Mouse (Mus musculus) heart, embryonic 13.5 days (tissue): Measurements from ENCODE around the gene Atp2a2. TPM values are rescaled to one million over a fixed set of nuclear protein-coding genes. Genes with fewer than 3 reads are reported as not detected.
A peak's percentile ranks its signal among the peaks of the same experiment; 100 is the strongest.

Experiments
- ATAC-seq: fragments of 200-750 bp; cut with Nextera tagmentation; 2 replicates; pipeline ENCODE4 v1.8.0; 2017; ENCODE audit warnings: moderate TSS enrichment; ENCODE audit not compliant: insufficient number of reproducible peaks, low FRiP score, low TSS enrichment; ENCODE audit errors: extremely low read depth
- H3K27ac ChIP-seq: fragments of 300-500 bp; sonication (generic); replicated peaks from 2 replicates; pipeline ENCODE4 v1.5.1; 2015; ENCODE audit warnings: moderate library complexity, mild to moderate bottlenecking, inconsistent platforms
- H3K27me3 ChIP-seq: fragments of 300-500 bp; sonication (generic); replicated peaks from 2 replicates; pipeline ENCODE4 v1.6.1; 2015; ENCODE audit warnings: mild to moderate bottlenecking, inconsistent platforms
- H3K36me3 ChIP-seq: fragments of 300-500 bp; sonication (generic); 2 replicates; pipeline ENCODE4 v1.6.1; 2015; ENCODE audit warnings: mild to moderate bottlenecking, inconsistent platforms
- H3K4me1 ChIP-seq: fragments of 300-500 bp; sonication (generic); 2 replicates; pipeline ENCODE4 v1.6.1; 2015; ENCODE audit warnings: inconsistent platforms
- H3K4me2 ChIP-seq: fragments of 300-500 bp; sonication (generic); 2 replicates; pipeline ENCODE4 v1.6.1; 2015; ENCODE audit warnings: inconsistent platforms, mild to moderate bottlenecking, moderate library complexity
- H3K4me3 ChIP-seq: fragments of 300-500 bp; sonication (generic); 2 replicates; pipeline ENCODE4 v1.5.1; 2015; ENCODE audit warnings: moderate library complexity, mild to moderate bottlenecking, inconsistent platforms
- H3K9ac ChIP-seq: fragments of 300-500 bp; sonication (generic); 2 replicates; pipeline ENCODE4 v1.6.1; 2015; ENCODE audit warnings: inconsistent platforms, mild to moderate bottlenecking, moderate library complexity
- H3K9me3 ChIP-seq: fragments of 300-500 bp; sonication (generic); 2 replicates; pipeline ENCODE4 v1.6.1; 2016; ENCODE audit warnings: inconsistent platforms
- WGBS: fragments of 180-500 bp; shearing (Covaris S2); methylation state at CpG from one replicate; pipeline ENCODE4 v1.1.7; 2015; ENCODE audit warnings: mixed read lengths; 5-methylcytosine and 5-hydroxymethylcytosine counted together
- polyA plus RNA-seq: library from polyadenylated mRNA; unstranded; fragments of >200 nt; fragmentation: Nextera tagmentation; extraction: Ambion mirVana; gene quantifications from 2 replicates; pipeline ENCODE4 v1.2.1, GENCODE M21; 2015

Gene Atp2a2
- polyA plus RNA-seq, 1 experiment from 2014 or later: 227 TPM

- ATAC-seq: no peak
- 66% methylated on average over 7 of the region's 7 CpGs for WGBS
Observed at GRCm38 (mm10) chr5:122449946-122450345, 52.1 kb downstream of the Atp2a2 start.

GRCm38 (mm10) chr5:122448869-122449268, 53.2 kb downstream of the Atp2a2 start:
- Histone ChIP-seq H3K9me3 (no peaks in the 10 kb centered on the region), H3K4me3 (no peak overlapping the region), H3K27me3 (no peaks in the 10 kb centered on the region), H3K9ac (no peak overlapping the region), H3K36me3 (peaks cover 61% of the 10 kb centered on the region), H3K4me2 (no peak overlapping the region), H3K4me1 (peaks cover 26% of the 10 kb centered on the region), H3K27ac (no peak overlapping the region)
- 79% methylated on average over 5 of the region's 5 CpGs for WGBS
- ATAC-seq: no peak

More at GRCm38 (mm10) chr5:122449946-122450345, 52.1 kb downstream of the Atp2a2 start:
- Histone ChIP-seq H3K4me2 (no peak overlapping the region), H3K9me3 (no peaks in the 10 kb centered on the region), H3K27me3 (no peaks in the 10 kb centered on the region), H3K9ac (no peak overlapping the region), H3K4me1 (peaks cover 37% of the 10 kb centered on the region), H3K27ac (no peak overlapping the region), H3K36me3 (peaks cover 61% of the 10 kb centered on the region), H3K4me3 (no peak overlapping the region)

GRCm38 (mm10) chr5:122447857-122448256, 54.2 kb downstream of the Atp2a2 start:
- ATAC-seq: no peak
- H3K9ac ChIP-seq: no peak overlapping the region
- peaks cover 16% of the 10 kb centered on the region for H3K4me1 ChIP-seq
- H3K36me3 ChIP-seq: peaks cover 61% of the 10 kb centered on the region
- H3K4me2 ChIP-seq: no peak overlapping the region
- 86% methylated on average over 8 of the region's 8 CpGs for WGBS
- H3K27me3 ChIP-seq: no peaks in the 10 kb centered on the region
- H3K27ac ChIP-seq: no peak overlapping the region
- no peak overlapping the region for H3K4me3 ChIP-seq
- no peaks in the 10 kb centered on the region for H3K9me3 ChIP-seq

- Histone ChIP-seq H3K27me3 (no peaks in the 10 kb centered on the region), H3K4me1 (no peaks in the 10 kb centered on the region), H3K4me2 (no peak overlapping the region), H3K9ac (no peak overlapping the region), H3K9me3 (no peaks in the 10 kb centered on the region), H3K36me3 (peaks cover 72% of the 10 kb centered on the region), H3K27ac (no peak overlapping the region; the same call in 1 of the 2 replicates), H3K4me3 (no peak overlapping the region)
- ATAC-seq: no peak
- WGBS: 89% methylated on average over 11 of the region's 11 CpGs
Observed at GRCm38 (mm10) chr5:122445051-122445610, 56.9 kb downstream of the Atp2a2 start.

- WGBS: 89% methylated on average over 10 of the region's 10 CpGs
- ATAC-seq: no peak
Observed at GRCm38 (mm10) chr5:122444492-122444891, 57.5 kb downstream of the Atp2a2 start.

GRCm38 (mm10) chr5:122440095-122440630, 61.9 kb downstream of the Atp2a2 start:
- 0 out of 2 replicates have a peak overlapping the region, but pooled peaks have one; percentile 59 for H3K27ac ChIP-seq

More at GRCm38 (mm10) chr5:122444492-122444891, 57.5 kb downstream of the Atp2a2 start:
- Histone ChIP-seq H3K36me3 (peaks cover 79% of the 10 kb centered on the region), H3K27me3 (no peaks in the 10 kb centered on the region), H3K4me1 (peaks cover 3% of the 10 kb centered on the region), H3K9ac (no peak overlapping the region), H3K27ac (no peak overlapping the region), H3K9me3 (no peaks in the 10 kb centered on the region), H3K4me2 (no peak overlapping the region), H3K4me3 (no peak overlapping the region)

GRCm38 (mm10) chr5:122439400-122440094, 62.5 kb downstream of the Atp2a2 start:
- 82% methylated on average over 19 of the region's 19 CpGs for WGBS
- peak overlapping the region; percentile 59 for H3K27ac ChIP-seq
- H3K9me3 ChIP-seq: no peaks in the 10 kb centered on the region
- no peaks in the 10 kb centered on the region for H3K27me3 ChIP-seq
- H3K9ac ChIP-seq: peak overlapping the region; percentile 45; the same call in 1 of the 2 replicates
- H3K4me2 ChIP-seq: no peak overlapping the region
- peaks cover 100% of the 10 kb centered on the region for H3K36me3 ChIP-seq
- H3K4me3 ChIP-seq: no peak overlapping the region
- peaks cover 7% of the 10 kb centered on the region for H3K4me1 ChIP-seq
- ATAC-seq: no peak

More at GRCm38 (mm10) chr5:122440095-122440630, 61.9 kb downstream of the Atp2a2 start:
- peaks cover 7% of the 10 kb centered on the region for H3K4me1 ChIP-seq
- H3K4me2 ChIP-seq: no peak overlapping the region
- H3K9ac ChIP-seq: no peak overlapping the region
- no peaks in the 10 kb centered on the region for H3K27me3 ChIP-seq
- no peak for ATAC-seq
- WGBS: 92% methylated on average over 12 of the region's 12 CpGs
- H3K9me3 ChIP-seq: no peaks in the 10 kb centered on the region
- no peak overlapping the region for H3K4me3 ChIP-seq
- H3K36me3 ChIP-seq: peaks cover 100% of the 10 kb centered on the region

- Histone ChIP-seq H3K9ac (no peak overlapping the region), H3K4me3 (no peak overlapping the region), H3K27ac (no peak overlapping the region), H3K27me3 (no peaks in the 10 kb centered on the region), H3K9me3 (no peaks in the 10 kb centered on the region), H3K4me2 (no peak overlapping the region), H3K36me3 (peaks cover 100% of the 10 kb centered on the region), H3K4me1 (peaks cover 5% of the 10 kb centered on the region)
- no peak for ATAC-seq
- 76% methylated on average over 4 of the region's 4 CpGs for WGBS
Observed at GRCm38 (mm10) chr5:122434541-122434940, 67.5 kb downstream of the Atp2a2 start.

- H3K4me3 ChIP-seq: no peak overlapping the region
- WGBS: 80% methylated on average over 8 of the region's 8 CpGs
- no peaks in the 10 kb centered on the region for H3K4me1 ChIP-seq
- no peak overlapping the region for H3K27ac ChIP-seq
- no peak overlapping the region for H3K9ac ChIP-seq
- H3K27me3 ChIP-seq: no peaks in the 10 kb centered on the region
- peaks cover 92% of the 10 kb centered on the region for H3K36me3 ChIP-seq
- no peak overlapping the region for H3K4me2 ChIP-seq
- no peaks in the 10 kb centered on the region for H3K9me3 ChIP-seq
- no peak for ATAC-seq
Observed at GRCm38 (mm10) chr5:122431221-122431620, 70.8 kb downstream of the Atp2a2 start.

GRCm38 (mm10) chr5:122430036-122430775, 71.8 kb downstream of the Atp2a2 start:
- no peak for ATAC-seq
- H3K36me3 ChIP-seq: peaks cover 84% of the 10 kb centered on the region
- H3K9me3 ChIP-seq: no peaks in the 10 kb centered on the region
- WGBS: 87% methylated on average over 4 of the region's 4 CpGs
- H3K9ac ChIP-seq: no peak overlapping the region
- no peak overlapping the region for H3K4me3 ChIP-seq
- H3K27me3 ChIP-seq: no peaks in the 10 kb centered on the region
- no peak overlapping the region for H3K4me2 ChIP-seq
- H3K4me1 ChIP-seq: no peaks in the 10 kb centered on the region
- no peak overlapping the region for H3K27ac ChIP-seq

- no peak overlapping the region for H3K4me3 ChIP-seq
- 73% methylated on average over 2 of the region's 2 CpGs for WGBS
- H3K4me2 ChIP-seq: no peak overlapping the region
- H3K4me1 ChIP-seq: peaks cover 22% of the 10 kb centered on the region
- peaks cover 41% of the 10 kb centered on the region for H3K36me3 ChIP-seq
- no peak overlapping the region for H3K27ac ChIP-seq
- ATAC-seq: no peak
- H3K9me3 ChIP-seq: no peaks in the 10 kb centered on the region
- H3K27me3 ChIP-seq: no peaks in the 10 kb centered on the region
- H3K9ac ChIP-seq: no peak overlapping the region
Observed at GRCm38 (mm10) chr5:122425550-122425949, 76.5 kb downstream of the Atp2a2 start.
